Mouse (Mus musculus) embryonic stem cell, embryonic (primary cell): ENCODE measurements around the gene Gramd1a.

Experiments
- CTCF ChIA-PET, 4 experiments: fragments of 300-600 bp in 2 of 4; fragments of 350-600 bp in 2 of 4; sonication (Branson Sonifier 250); formaldehyde crosslinking; loops; one replicate each; lab custom pipeline; 2022; ENCODE audit warnings: inconsistent platforms in 2 of 4; lab: Charles Lee
- POLR2A ChIA-PET, 4 experiments: fragments of 300-600 bp in 2 of 4; fragments of 350-600 bp in 2 of 4; sonication (Branson Sonifier 250); formaldehyde crosslinking; loops; one replicate each; lab custom pipeline; 2022; ENCODE audit warnings: antibody characterized with exemption in 4 of 4, inconsistent platforms in 1 of 4; lab: Charles Lee

Gramd1a gene

DNA sequence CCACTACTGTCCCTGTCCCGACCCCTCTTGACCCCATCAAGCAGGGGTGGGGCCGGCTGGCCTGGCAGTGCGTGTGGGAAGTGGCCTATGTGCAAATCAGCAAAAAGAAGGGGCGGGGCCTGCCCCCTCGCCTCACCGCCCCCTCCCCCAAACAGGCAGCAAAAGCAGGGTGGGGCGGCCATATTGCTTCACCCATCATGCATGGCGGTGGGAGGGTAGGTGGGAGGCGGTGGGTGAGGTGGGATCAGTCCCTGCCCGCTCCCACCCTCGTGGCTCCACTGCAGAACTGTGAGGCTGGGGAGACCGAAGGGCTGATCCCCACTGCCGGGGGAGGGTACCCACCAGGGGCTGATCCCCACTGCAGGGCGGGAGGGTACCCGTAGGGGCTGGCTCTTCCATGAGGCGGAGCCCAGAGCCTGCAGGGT lies 39.0 kb downstream of the Gramd1a start:
- CTCF ChIA-PET, result interaction anchor here in 2 of 4 experiments (0.7 kb wide), 2 partner anchors 40 to 60 kb away, joined by 3 read pairs; no protein-coding TSS in a partner anchor
- POLR2A ChIA-PET, result interaction anchor here in 2 of 4 experiments (0.9 to 1.5 kb wide), 3 partner anchors 11 to 58 kb away, joined by 3 read pairs; no protein-coding TSS in a partner anchor

DNA sequence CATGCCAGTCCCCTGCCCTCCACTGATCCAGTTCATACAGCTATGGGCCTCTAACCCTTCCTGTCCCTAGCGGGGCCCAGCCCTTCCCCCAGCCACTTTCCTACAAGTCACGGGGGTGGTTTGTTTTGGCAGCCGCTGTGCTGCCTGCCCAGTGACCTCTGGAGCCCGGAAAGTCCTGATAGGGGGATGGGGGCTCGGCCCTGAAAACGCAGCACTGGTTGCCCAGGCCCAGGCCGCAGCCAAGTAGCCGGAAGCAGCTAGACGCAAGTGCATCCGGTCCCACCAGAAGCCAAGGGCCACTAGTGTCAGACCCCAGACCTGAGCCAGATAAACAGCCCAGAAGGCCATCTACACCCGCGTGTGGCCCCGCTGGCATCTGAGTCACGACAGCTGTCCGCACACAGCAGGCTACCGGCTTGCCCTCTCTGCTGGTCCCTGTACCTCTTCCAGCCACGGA lies 40.1 kb downstream of the Gramd1a start:
- ChIA-PET CTCF (interaction anchor here in 3 of 4 experiments (0.7 to 2.1 kb wide), 5 partner anchors 10 to 37 kb away, joined by 3 to 5 read pairs (median 4); no protein-coding TSS in a partner anchor), POLR2A (interaction anchor here in 1 of 4 experiments (1.4 kb wide), 2 partner anchors 12 kb away, joined by 3 to 4 read pairs; no protein-coding TSS in a partner anchor)

DNA sequence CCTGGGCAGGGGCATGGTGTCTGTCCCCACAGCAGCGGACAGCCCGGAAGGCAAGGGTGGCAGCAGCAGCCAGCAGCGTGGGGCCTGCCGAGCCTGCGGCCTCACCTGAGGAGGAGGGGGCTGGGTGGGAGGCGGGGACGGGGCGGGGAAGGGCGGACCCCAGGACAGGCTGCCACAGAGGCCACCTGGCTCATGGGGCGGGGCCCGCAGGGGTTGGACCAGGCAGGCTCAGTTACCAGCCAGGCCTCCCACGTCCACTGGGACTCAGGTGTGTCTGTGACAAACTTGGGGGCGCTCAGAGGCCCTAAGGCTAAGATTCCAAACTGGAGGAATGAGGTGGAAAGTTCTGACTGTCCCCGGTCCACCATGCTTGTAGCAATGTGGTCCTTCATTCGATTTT lies 40.5 kb downstream of the Gramd1a start, which contains the start of gene Hpn:
Gene Hpn, minus strand, starts transcription at position 109 of the 400 bp plus-strand sequence.
- CTCF ChIA-PET, result interaction anchor here in 2 of 4 experiments (0.9 to 2.1 kb wide), 4 partner anchors 10 to 37 kb away, joined by 3 to 5 read pairs (median 4); no protein-coding TSS in a partner anchor
- POLR2A ChIA-PET, result interaction anchor here in 1 of 4 experiments (1.4 kb wide), 2 partner anchors 12 kb away, joined by 3 to 4 read pairs; no protein-coding TSS in a partner anchor

DNA sequence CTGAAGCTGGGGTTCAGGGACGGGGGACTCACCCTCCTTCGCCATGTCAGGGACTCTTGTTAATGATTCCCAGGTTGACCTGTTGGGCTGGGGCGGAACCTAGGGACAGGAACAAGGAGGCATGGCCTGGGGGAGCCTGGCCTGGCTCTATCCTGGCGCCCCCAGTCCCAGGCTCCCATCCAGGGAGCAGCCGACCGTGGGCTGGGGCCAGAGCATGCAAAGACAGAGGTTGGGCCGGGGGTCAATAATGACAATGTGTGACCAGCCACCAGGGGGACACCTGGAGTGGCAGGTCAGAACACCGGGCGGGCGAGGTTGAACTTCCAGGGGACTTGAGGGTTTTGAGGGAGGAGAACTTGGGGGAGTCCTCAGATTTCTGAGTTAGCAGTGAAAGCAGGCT lies 41.0 kb downstream of the Gramd1a start:
- ChIA-PET CTCF (interaction anchor here in 3 of 4 experiments (0.5 to 2.1 kb wide), 4 partner anchors 8 to 30 kb away, joined by 3 to 6 read pairs (median 4); no protein-coding TSS in a partner anchor), POLR2A (interaction anchor here in 1 of 4 experiments (1.4 kb wide), 1 partner anchor 11 kb away, joined by 4 read pairs; no protein-coding TSS in a partner anchor)

DNA sequence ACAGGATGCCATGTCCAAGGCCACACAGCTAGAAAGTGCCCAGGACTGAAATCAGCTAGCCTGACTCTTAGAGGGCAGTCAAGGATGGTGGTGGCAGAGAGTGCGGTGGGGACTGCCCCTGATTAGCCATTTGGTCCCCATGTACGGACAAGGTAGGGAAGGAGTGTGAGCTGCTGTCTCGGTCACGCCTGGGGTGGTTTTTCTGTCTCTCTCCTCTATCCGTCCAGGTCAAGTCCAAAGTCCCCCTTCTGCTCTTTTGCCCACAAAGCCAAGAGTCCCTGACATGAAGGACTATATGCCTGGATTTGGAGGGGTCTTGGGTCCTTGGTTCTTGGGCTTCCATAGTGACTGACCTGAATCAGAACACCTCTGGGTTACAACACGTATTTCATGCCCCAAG lies 41.9 kb downstream of the Gramd1a start:
- ChIA-PET CTCF (interaction anchor here in 3 of 4 experiments (0.5 to 1.4 kb wide), 5 partner anchors 7 to 64 kb away, joined by 4 to 6 read pairs (median 4); no protein-coding TSS in a partner anchor), POLR2A (interaction anchor here in 1 of 4 experiments (0.7 kb wide), 1 partner anchor 19 kb away, joined by 3 read pairs; no protein-coding TSS in a partner anchor)

DNA sequence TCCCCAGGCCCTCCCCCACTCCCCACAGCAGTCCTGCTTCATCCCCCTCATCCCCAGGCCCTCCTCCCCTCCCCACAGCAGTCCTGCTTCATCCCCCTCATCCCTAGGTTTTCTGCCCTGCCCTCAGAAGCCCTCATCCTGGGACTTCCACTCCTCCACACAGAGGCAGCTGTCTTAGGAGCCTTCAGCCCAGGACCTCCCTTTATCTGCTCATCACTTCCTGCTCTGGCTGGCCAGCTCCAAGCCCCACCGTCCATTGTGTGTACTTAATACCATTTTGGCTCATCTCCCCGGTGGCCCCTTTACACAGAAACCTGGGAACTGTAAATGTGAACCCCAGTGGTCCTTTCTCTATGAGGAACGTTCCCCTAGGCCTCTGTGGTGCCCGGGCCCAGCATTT lies 43.7 kb downstream of the Gramd1a start:
- ChIA-PET POLR2A (interaction anchor here in 1 of 4 experiments (0.6 kb wide), 1 partner anchor 213 kb away, joined by 4 read pairs; no protein-coding TSS in a partner anchor), CTCF (interaction anchor here in 1 of 4 experiments (1.0 kb wide), 1 partner anchor 13 kb away, joined by 4 read pairs; no protein-coding TSS in a partner anchor)

DNA sequence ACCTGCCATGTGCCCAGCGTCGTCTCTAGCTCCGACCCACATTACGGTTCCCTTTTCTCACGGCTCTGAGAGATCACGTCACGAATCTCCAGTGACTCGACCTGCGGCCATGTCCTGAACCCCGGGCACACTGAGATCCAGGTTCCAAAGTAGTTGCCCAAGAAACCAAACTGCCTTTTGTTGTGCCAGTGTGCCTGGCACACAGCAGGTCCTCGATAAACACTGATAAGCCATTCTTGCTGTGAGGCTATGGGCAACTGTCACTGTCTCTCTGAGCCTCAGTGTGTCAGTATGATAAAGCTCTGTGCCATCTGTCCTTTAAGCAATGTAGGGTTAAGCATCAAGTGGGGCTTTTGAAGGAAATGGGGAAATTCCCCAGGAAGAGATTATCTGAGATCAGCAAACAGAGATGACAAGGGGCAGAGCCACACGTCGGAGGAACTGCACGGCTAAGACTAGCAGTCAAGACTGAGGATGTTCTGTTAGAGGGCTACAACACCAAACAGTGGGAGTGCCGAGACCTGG lies 44.8 kb downstream of the Gramd1a start:
- ChIA-PET POLR2A (no interaction called here), CTCF (interaction anchor here in 1 of 4 experiments (0.7 kb wide), 1 partner anchor 66 kb away, joined by 3 read pairs; no protein-coding TSS in a partner anchor)

DNA sequence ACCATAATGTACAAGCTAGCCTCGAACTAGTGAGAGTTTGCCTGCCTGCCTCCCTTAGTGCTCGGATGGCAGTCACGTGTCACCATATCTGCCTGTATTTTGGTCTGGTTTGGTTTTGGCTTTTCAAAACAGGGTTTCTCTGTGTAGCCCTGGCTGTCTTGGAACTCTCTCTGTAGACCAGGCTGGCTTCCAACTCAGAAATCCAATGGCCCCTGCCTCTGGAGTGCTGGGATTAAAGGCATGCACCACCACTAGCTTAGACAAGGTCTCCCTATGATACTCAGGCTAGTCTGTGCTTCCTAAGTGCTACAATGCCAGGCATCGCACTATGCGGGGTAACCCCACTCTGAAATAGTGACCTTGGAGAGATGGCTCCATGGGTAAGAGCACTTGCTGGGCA lies 45.9 kb downstream of the Gramd1a start:
- POLR2A ChIA-PET, result no interaction called here
- CTCF ChIA-PET, result interaction anchor here in 2 of 4 experiments (0.6 to 1.3 kb wide), 3 partner anchors 11 to 27 kb away, joined by 4 to 7 read pairs (median 4); no protein-coding TSS in a partner anchor

DNA sequence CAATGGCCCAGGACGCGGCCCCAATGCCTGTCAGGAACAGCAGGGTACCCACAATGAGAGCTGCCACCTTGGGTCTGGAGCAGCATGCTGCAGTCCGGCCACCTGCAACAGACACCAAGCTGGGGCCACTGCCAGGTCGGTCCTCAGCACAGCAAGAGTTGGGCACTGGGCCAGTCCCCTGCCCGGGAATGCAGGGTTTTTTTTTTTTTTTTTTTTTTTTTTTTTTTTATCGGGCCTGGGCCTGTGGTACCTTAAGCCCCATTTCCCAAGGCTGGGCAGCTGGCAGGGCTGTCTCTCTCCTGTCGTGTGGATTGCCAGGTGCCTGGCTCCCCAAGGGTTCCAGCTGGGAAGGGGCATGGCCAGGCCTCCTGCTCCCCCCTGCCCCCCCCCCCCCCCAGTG lies 46.6 kb downstream of the Gramd1a start:
- POLR2A ChIA-PET, result interaction anchor here in 1 of 4 experiments (0.6 kb wide), 1 partner anchor 1043 kb away, joined by 3 read pairs; no protein-coding TSS in a partner anchor
- CTCF ChIA-PET, result interaction anchor here in 2 of 4 experiments (0.7 to 1.3 kb wide), 2 partner anchors 11 to 67 kb away, joined by 7 to 12 read pairs; partner anchors contain the start of gene Fxyd5 (in 1 of the 2)

DNA sequence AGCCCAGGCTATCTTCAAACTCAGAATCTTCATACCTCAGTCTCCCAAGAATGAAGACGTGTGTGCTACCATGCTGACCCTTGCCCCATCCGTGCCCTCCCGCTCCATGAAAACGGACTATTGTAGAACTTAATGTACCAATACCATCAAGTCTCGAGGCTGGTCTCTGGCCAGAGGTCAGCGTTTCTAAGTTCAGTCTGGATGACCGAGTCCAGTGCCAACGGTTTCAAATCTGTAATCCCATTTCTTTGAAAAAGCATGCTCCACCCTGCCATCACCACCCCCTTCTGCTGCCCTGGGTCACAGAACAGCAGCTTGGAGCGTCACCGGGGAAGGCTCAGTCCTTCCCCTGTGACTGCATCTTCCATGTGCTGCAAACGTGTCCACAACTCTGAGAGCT lies 47.9 kb downstream of the Gramd1a start:
- ChIA-PET POLR2A (interaction anchor here in 1 of 4 experiments (1.1 kb wide), 1 partner anchor 10 kb away, joined by 4 read pairs; no protein-coding TSS in a partner anchor), CTCF (interaction anchor here in 1 of 4 experiments (0.8 to 0.9 kb wide), 2 partner anchors 10 to 11 kb away, joined by 3 to 5 read pairs; no protein-coding TSS in a partner anchor)

DNA sequence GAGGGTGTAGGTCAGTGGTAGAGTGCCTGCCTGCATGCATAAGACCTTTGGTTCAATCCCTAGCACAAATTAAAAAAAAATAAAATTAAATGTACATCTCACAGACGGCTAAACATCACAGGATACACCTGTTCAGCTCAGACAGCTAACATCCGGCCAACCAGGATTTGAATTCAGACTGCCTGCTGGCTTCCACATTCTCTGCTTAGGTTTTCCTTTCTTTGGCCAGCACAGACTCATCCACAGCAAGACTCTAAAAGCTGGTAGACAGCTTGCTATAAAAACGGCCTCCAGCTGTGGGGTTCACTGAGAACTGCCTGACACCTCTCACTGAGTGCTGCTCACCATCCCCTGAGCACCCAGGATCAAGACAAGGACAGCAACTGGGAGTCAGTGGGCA lies 49.5 kb downstream of the Gramd1a start:
- POLR2A ChIA-PET, result interaction anchor here in 1 of 4 experiments (0.6 to 1.3 kb wide), 3 partner anchors 11 to 50 kb away, joined by 3 to 5 read pairs (median 3); partner anchors contain the start of gene Scn1b
- CTCF ChIA-PET, result interaction anchor here (0.6 to 2.6 kb wide), 13 partner anchors 8 to 71 kb away, joined by 3 to 19 read pairs (median 6); partner anchors contain the start of gene Gramd1a (in 1 of the 4)

DNA sequence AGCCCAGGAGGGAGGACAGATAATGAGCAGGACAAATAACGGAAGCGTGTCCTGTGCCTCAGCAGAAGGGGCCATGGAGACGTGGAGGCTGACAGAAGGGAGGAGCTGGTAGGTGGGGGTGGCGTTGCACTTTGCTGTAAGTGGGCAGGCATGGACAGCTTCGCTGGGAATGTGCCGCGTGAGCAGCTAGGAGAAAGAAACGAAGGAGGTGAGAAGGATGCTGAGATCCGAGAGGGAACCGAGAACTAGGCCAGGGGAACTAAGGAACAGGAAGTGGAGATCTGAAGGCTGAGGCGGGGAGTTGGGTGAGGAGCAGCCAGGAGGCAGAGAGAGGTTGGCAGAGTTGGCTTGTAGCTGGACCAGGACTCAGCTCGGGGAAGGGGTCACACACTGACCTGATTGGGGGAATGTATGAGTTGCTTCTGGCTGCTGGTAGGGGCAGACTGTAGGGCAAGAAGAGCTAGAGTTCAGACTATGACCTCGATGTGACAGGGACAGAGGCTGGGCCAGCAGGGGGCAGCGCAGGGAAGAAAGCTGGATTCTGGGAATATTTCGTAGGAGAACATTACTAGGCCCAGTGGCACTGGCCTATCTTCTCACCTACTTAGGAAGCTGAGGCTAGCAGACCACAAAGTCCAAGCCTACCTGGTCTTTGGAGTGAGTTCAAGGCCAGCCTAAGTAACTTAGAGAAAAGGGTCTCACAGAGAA lies 50.5 kb downstream of the Gramd1a start:
- ChIA-PET POLR2A (interaction anchor here in 3 of 4 experiments (0.6 to 1.3 kb wide), 5 partner anchors 12 to 337 kb away, joined by 3 to 6 read pairs (median 3); partner anchors contain the start of gene Scn1b (in 1 of the 3)), CTCF (interaction anchor here (0.6 to 2.6 kb wide), 35 partner anchors 9 to 374 kb away, joined by 3 to 19 read pairs (median 4); partner anchors contain the start of gene Gramd1a (in 2 of the 4))

DNA sequence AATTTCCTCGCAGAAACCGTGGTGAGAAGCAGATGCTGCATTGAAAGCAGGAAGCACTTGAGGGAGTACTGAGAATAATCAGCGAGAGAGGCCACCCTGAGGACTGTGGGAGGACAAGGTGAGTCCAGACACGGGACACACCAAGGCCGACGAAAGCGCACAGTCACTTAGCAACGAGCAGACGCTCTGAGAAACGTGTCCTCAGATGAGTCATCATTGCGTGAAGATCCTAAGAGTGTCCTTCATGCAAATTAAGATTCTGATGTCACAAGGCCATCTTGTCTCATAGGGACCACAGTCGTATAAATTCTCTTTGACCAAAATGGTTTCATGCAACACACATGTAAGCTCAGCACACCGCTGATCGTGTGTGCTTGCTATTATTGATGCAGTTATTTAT lies 54.9 kb downstream of the Gramd1a start:
- CTCF ChIA-PET, result no interaction called here
- POLR2A ChIA-PET, result no interaction called here

DNA sequence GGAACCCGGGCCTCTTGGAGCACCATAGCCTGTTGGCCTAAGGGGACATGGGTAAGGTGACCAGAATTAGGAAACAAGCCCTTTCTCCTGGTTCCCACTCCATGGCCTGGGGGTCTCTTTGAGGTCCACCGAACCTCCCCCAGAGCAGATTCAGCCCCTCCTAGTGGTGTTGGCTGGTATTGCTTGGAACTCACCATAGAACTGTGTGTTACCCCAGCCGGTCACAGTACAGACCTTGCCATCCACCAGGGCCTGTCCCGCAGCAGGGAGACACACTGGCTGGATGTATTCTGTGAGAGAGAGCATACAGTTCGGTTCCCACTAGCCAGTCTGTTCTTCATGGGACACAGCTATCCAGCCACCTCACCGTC lies 56.1 kb downstream of the Gramd1a start:
- ChIA-PET CTCF (interaction anchor here in 2 of 4 experiments (0.8 to 2.6 kb wide), 2 partner anchors 56 to 77 kb away, joined by 3 to 11 read pairs; partner anchors contain the start of gene Gramd1a (in 1 of the 2)), POLR2A (no interaction called here)

DNA sequence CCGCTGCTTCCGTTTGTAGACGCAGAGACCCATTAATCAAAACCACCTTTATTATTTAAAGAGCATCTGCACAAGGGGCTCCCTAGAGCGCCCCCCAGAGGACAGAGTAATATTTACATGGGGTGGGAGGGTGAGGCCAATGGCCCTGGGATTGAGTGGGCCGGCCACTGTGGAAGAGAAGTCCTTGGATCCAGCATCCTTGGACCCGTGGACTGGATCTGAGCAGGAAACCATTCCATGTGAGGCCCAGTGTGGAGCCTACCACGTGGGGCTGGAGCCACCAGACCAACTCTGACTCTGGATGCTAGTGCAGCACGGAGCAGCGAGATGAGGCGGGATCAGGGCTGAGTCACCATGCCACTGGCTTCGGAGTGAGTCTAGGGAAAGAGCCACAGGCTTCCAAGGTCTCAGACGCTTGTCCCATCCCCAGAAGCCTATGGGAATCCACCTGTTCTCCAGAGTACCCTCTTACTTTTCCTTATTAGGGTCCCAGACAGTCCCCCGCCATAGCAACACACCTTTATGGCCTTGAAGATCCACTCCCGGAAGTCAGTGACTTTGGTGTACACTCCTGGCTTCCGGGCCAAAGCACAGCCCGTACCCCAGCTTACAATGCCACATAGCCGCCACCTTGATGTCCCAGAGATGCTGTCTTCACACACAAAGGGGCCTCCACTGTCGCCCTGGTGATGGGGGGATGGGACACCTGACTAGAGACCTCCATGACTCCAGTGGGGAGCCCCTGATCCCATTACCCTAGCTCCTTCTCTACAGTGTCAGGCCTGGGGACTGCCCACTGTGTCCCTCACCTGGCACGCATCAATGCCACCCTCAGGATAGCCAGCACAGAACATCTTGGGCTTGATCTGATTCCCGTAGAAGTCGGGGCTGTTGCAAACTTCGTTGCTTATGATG lies 56.7 kb downstream of the Gramd1a start:
- POLR2A ChIA-PET, result interaction anchor here in 3 of 4 experiments (0.5 to 1.6 kb wide), 8 partner anchors 16 to 292 kb away, joined by 3 to 7 read pairs (median 3); partner anchors contain the start of genes Gramd1a (in 1 of the 3) and Lgi4 (in 1 of the 3)
- CTCF ChIA-PET, result interaction anchor here (0.6 to 2.6 kb wide), 56 partner anchors 9 to 1189 kb away, joined by 3 to 30 read pairs (median 7); partner anchors contain the start of genes Lgi4 (in 3 of the 4), Fam187b (in 2 of the 4), Fxyd5 (in 2 of the 4) and Gramd1a (in 2 of the 4)

DNA sequence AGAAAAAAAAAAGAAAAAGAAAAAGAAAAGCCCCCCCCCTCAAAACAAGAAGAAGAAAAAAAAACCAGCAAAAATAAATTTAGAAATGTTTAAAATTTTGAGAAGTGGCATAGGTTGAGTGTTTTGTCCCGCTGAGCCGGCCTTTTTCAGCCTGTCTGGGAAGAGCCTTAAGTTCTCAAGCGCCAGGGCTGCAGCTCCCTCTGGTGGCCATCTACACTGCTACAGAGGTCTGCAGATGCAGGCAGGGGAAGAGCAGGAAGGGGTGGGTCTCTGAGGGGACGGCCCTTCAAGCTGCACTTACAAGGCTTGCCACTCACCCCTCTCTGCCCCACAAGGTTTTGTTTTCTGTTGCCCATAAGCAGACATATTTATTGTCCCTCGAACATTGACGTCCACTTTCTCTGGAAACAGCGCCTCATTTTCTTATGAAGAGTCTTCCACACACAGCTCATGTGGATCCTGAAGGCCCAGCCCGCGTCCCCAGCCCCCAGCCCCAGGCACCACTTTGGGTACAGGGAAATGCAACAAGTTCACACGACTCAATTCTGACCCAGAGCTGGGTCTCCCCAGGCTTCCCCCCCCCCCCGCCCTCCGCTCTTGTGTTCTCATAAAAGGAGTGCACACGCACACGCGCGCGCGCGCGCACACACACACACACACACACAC lies 58.0 kb downstream of the Gramd1a start:
- ChIA-PET POLR2A (interaction anchor here in 3 of 4 experiments (0.6 to 1.7 kb wide), 13 partner anchors 15 to 142 kb away, joined by 3 to 8 read pairs (median 4); partner anchors contain the start of genes Gramd1a (in 1 of the 3), Lgi4 (in 1 of the 3) and Usf2 (in 1 of the 3)), CTCF (interaction anchor here (0.5 to 2.6 kb wide), 116 partner anchors 9 to 1188 kb away, joined by 3 to 30 read pairs (median 4); partner anchors contain the start of genes Gramd1a (in 4 of the 4), Lgi4 (in 4 of the 4), Fam187b (in 3 of the 4) and Fxyd5 (in 3 of the 4))
